Mouse (Mus musculus): ENCODE measurements around the gene Vegfb. TPM values are rescaled to one million over a fixed set of nuclear protein-coding genes. Genes with fewer than 3 reads are reported as not detected.

The Vegfb gene
- polyA plus RNA-seq, 1 experiment, result 255 TPM

Other genes with a start within 250 kb of the Vegfb start
- gene Rps6ka4, start 147.0 kb downstream of the Vegfb start, polyA plus RNA-seq (2012; ENCODE audit: insufficient read depth, insufficient read length, missing spikeins), result 6.7 and 9.8 TPM in 2 replicates
- gene Ccdc88b, start 129.4 kb downstream of the Vegfb start, polyA plus RNA-seq (2012; ENCODE audit: insufficient read depth, insufficient read length, missing spikeins), result 1.9 and 2.3 TPM in 2 replicates
- gene Trmt112, start 78.0 kb downstream of the Vegfb start, polyA plus RNA-seq (2012; ENCODE audit: insufficient read depth, insufficient read length, missing spikeins), result 18.1 and 29.4 TPM in 2 replicates
- 974 and 1,161 TPM in 2 replicates for gene Prdx5, start 77.5 kb downstream of the Vegfb start, polyA plus RNA-seq (2012; ENCODE audit: insufficient read depth, insufficient read length, missing spikeins)
- gene Esrra, start 65.8 kb downstream of the Vegfb start, polyA plus RNA-seq (2012; ENCODE audit: insufficient read depth, insufficient read length, missing spikeins), result 86.4 and 123 TPM in 2 replicates
- not detected in 2 replicates for gene Catsperz, start 62.3 kb downstream of the Vegfb start, polyA plus RNA-seq (2012; ENCODE audit: insufficient read depth, insufficient read length, missing spikeins)
- gene Kcnk4, start 53.1 kb downstream of the Vegfb start, polyA plus RNA-seq (2012; ENCODE audit: insufficient read depth, insufficient read length, missing spikeins), result 1.6 and 1.8 TPM in 2 replicates
- gene Bad, start 45.8 kb downstream of the Vegfb start, polyA plus RNA-seq (2012; ENCODE audit: insufficient read depth, insufficient read length, missing spikeins), result 47.1 and 49.4 TPM in 2 replicates
- 31.2 and 45.5 TPM in 2 replicates for gene Gpr137, start 45.2 kb downstream of the Vegfb start, polyA plus RNA-seq (2012; ENCODE audit: insufficient read depth, insufficient read length, missing spikeins)
- gene Ppp1r14b, start 12.7 kb downstream of the Vegfb start, polyA plus RNA-seq (2012; ENCODE audit: insufficient read depth, insufficient read length, missing spikeins), result 210 and 250 TPM in 2 replicates
- 23.8 and 26.8 TPM in 2 replicates for gene Plcb3, start 11.2 kb downstream of the Vegfb start, polyA plus RNA-seq (2012; ENCODE audit: insufficient read depth, insufficient read length, missing spikeins)
- 126 and 133 TPM in 2 replicates for gene Fkbp2, start 7.2 kb downstream of the Vegfb start, polyA plus RNA-seq (2012; ENCODE audit: insufficient read depth, insufficient read length, missing spikeins)
- gene Dnajc4, start 4.9 kb upstream of the Vegfb start, polyA plus RNA-seq (2012; ENCODE audit: insufficient read depth, insufficient read length, missing spikeins), result 70.0 and 78.9 TPM in 2 replicates
- 10.9 and 11.7 TPM in 2 replicates for gene Nudt22, start 8.5 kb upstream of the Vegfb start, polyA plus RNA-seq (2012; ENCODE audit: insufficient read depth, insufficient read length, missing spikeins)
- 15.0 and 19.3 TPM in 2 replicates for gene Trpt1, start 8.5 kb upstream of the Vegfb start, polyA plus RNA-seq (2012; ENCODE audit: insufficient read depth, insufficient read length, missing spikeins)
- 2.0 and 2.8 TPM in 2 replicates for gene Fermt3, start 31.8 kb upstream of the Vegfb start, polyA plus RNA-seq (2012; ENCODE audit: insufficient read depth, insufficient read length, missing spikeins)
- 81.7 and 119 TPM in 2 replicates for gene Stip1, start 52.3 kb upstream of the Vegfb start, polyA plus RNA-seq (2012; ENCODE audit: insufficient read depth, insufficient read length, missing spikeins)
- 155 and 161 TPM in 2 replicates for gene Macrod1, start 69.2 kb upstream of the Vegfb start, polyA plus RNA-seq (2012; ENCODE audit: insufficient read depth, insufficient read length, missing spikeins)
- 0.59 TPM in 1 of 2 replicates, not detected in the other for gene Flrt1, start 118.1 kb upstream of the Vegfb start, polyA plus RNA-seq (2012; ENCODE audit: insufficient read depth, insufficient read length, missing spikeins)
- gene Otub1, start 218.7 kb upstream of the Vegfb start, polyA plus RNA-seq (2012; ENCODE audit: insufficient read depth, insufficient read length, missing spikeins), result 28.7 and 44.7 TPM in 2 replicates
- 4,354 and 4,380 TPM in 2 replicates for gene Cox8a, start 230.0 kb upstream of the Vegfb start, polyA plus RNA-seq (2012; ENCODE audit: insufficient read depth, insufficient read length, missing spikeins)

Data from brown adipose tissue, adult 24 weeks (tissue).